Mouse (Mus musculus) gastrocnemius, postnatal 36 days (tissue): ENCODE data around the gene Cmip. TPM values are rescaled to one million over a fixed set of nuclear protein-coding genes. Genes with fewer than 3 reads are reported as not detected.

ENCODE experiments used
- DNase-seq, 2 experiments: peaks; one replicate each; pipeline ENCODE4 v3.0.0; 2022
- intact Hi-C: fragments of 180-260 bp; cut with DNase I; formaldehyde crosslinking; loops from one replicate; pipeline ENCODE4 v1.15.1; 2025
- total RNA-seq, 2 experiments: library from RNA; stranded (reverse); gene quantifications; 2 replicates each; pipeline ENCODE4 v1.2.3; 2021

The Cmip gene
- total RNA-seq, 2 experiments from 2014 or later, result 7.4 to 9.6 TPM

GRCm38 (mm10) chr8:117474944-117475343 is 218.1 kb downstream of the Cmip start:
- peak; percentile 85 to 91 for DNase-seq
- intact Hi-C loops, result no loop called here

- DNase-seq, result no peak
- intact Hi-C loops, result no loop called here
Measured at GRCm38 (mm10) chr8:117475819-117476218, 219.0 kb downstream of the Cmip start.

GRCm38 (mm10) chr8:117478082-117478481 is 221.2 kb downstream of the Cmip start:
- intact Hi-C loops, result no loop called here
- DNase-seq, result no peak

- intact Hi-C loops, result no loop called here
Measured at GRCm38 (mm10) chr8:117479996-117480395, 223.1 kb downstream of the Cmip start.

GRCm38 (mm10) chr8:117480516-117480915 is 223.7 kb downstream of the Cmip start:
- DNase-seq, result no peak
- intact Hi-C loops, result no loop called here

More at GRCm38 (mm10) chr8:117479996-117480395, 223.1 kb downstream of the Cmip start:
- DNase-seq, result no peak

- intact Hi-C loops, result no loop called here
- DNase-seq, result no peak
Measured at GRCm38 (mm10) chr8:117481830-117482229, 225.0 kb downstream of the Cmip start.

GRCm38 (mm10) chr8:117484731-117485130 is 227.9 kb downstream of the Cmip start:
- DNase-seq, result no peak
- intact Hi-C loops, result no loop called here

- intact Hi-C loops, result no loop called here
- DNase-seq, result no peak
Measured at GRCm38 (mm10) chr8:117485316-117485715, 228.5 kb downstream of the Cmip start.

- no peak for DNase-seq
- intact Hi-C loops, result no loop called here
Measured at GRCm38 (mm10) chr8:117488246-117489005, 231.6 kb downstream of the Cmip start.

- no peak for DNase-seq
- intact Hi-C loops, result no loop called here
Measured at GRCm38 (mm10) chr8:117493543-117493942, 236.7 kb downstream of the Cmip start.

- no peak for DNase-seq
- intact Hi-C loops, result no loop called here
Measured at GRCm38 (mm10) chr8:117494874-117495273, 238.0 kb downstream of the Cmip start.

- peak; percentile 15 to 21 for DNase-seq
- intact Hi-C loops, result no loop called here
Measured at GRCm38 (mm10) chr8:117498179-117498914, 241.5 kb downstream of the Cmip start, which contains the start of gene Plcg2. TSS of gene Plcg2 (plus strand) at chr8:117498291.

- DNase-seq, result no peak
- intact Hi-C loops, result no loop called here
Measured at GRCm38 (mm10) chr8:117498915-117499540, 242.2 kb downstream of the Cmip start.

- DNase-seq, result no peak
- intact Hi-C loops, result no loop called here
Measured at GRCm38 (mm10) chr8:117500232-117500823, 243.5 kb downstream of the Cmip start.

- no peak for DNase-seq
- intact Hi-C loops, result no loop called here
Measured at GRCm38 (mm10) chr8:117501323-117501722, 244.5 kb downstream of the Cmip start.

- no peak for DNase-seq
- intact Hi-C loops, result no loop called here
Measured at GRCm38 (mm10) chr8:117503405-117504069, 246.7 kb downstream of the Cmip start.

GRCm38 (mm10) chr8:117507703-117508102 is 250.8 kb downstream of the Cmip start:
- DNase-seq, result no peak
- intact Hi-C loops, result no loop called here
